Mouse (Mus musculus) C2C12 (cell line): Measurements from ENCODE around the gene Cdkl2.

ENCODE experiments used
- CEBPB ChIP-seq: IDR thresholded peaks from one replicate; pipeline ENCODE4 v1.6.1; 2011; ENCODE audit warnings: low read depth, mild to moderate bottlenecking, control low read depth, moderate library complexity
- CTCF ChIP-seq: IDR thresholded peaks from one replicate; pipeline ENCODE4 v1.5.1; 2011; ENCODE audit not compliant: control insufficient read depth, insufficient read depth, insufficient read length
- MAX ChIP-seq: IDR thresholded peaks from one replicate; pipeline ENCODE4 v1.6.1; 2011; ENCODE audit warnings: mild to moderate bottlenecking, control low read depth
- MYOD1 ChIP-seq: IDR thresholded peaks from one replicate; pipeline ENCODE4 v1.6.1; 2011; ENCODE audit warnings: low read depth; ENCODE audit not compliant: control insufficient read depth, insufficient read length
- USF1 ChIP-seq: IDR thresholded peaks from one replicate; pipeline ENCODE4 v1.6.1; 2011; ENCODE audit warnings: low read depth, mild to moderate bottlenecking, control low read depth, moderate library complexity

GRCm38 (mm10) chr5:92052866-92053265 is 9.2 kb upstream of the Cdkl2 start:
- no peak for TF ChIP-seq CTCF
- no peak for TF ChIP-seq MYOD1
- TF ChIP-seq USF1, result no peak
- no peak for TF ChIP-seq MAX
- TF ChIP-seq CEBPB, result no peak
